Mouse (Mus musculus) neural tube, embryonic 15.5 days (tissue): ENCODE data around the gene Gm11009. TPM values are rescaled to one million over a fixed set of nuclear protein-coding genes. Genes with fewer than 3 reads are reported as not detected.
"Not testable (repeated sequence)": the region's sequence is repeated elsewhere in the genome, so short reads cannot be mapped to it uniquely, and the experiment has no call there.

Source experiments
- ATAC-seq: fragments of 200-750 bp; cut with Nextera tagmentation; 2 replicates; pipeline ENCODE4 v1.8.0; 2017; ENCODE audit warnings: mild to moderate bottlenecking, moderate TSS enrichment, moderate library complexity; ENCODE audit not compliant: low FRiP score
- H3K27ac ChIP-seq: fragments of 300-500 bp; sonication (generic); replicated peaks from 2 replicates; pipeline ENCODE4 v1.5.1; 2015; ENCODE audit warnings: mild to moderate bottlenecking, inconsistent platforms
- H3K27me3 ChIP-seq: fragments of 300-500 bp; sonication (generic); replicated peaks from 2 replicates; pipeline ENCODE4 v1.6.1; 2015; ENCODE audit warnings: inconsistent platforms
- H3K36me3 ChIP-seq: fragments of 300-500 bp; sonication (generic); 2 replicates; pipeline ENCODE4 v1.6.1; 2015; ENCODE audit warnings: inconsistent platforms
- H3K4me1 ChIP-seq: fragments of 300-500 bp; sonication (generic); 2 replicates; pipeline ENCODE4 v1.6.1; 2015; ENCODE audit warnings: inconsistent platforms
- H3K4me2 ChIP-seq: fragments of 300-500 bp; sonication (generic); 2 replicates; pipeline ENCODE4 v1.6.1; 2015; ENCODE audit warnings: inconsistent platforms, mild to moderate bottlenecking, moderate library complexity
- H3K4me3 ChIP-seq: fragments of 300-500 bp; sonication (generic); replicated peaks from 2 replicates; pipeline ENCODE4 v1.5.1; 2015; ENCODE audit warnings: mild to moderate bottlenecking, inconsistent platforms
- H3K9ac ChIP-seq: fragments of 300-500 bp; sonication (generic); replicated peaks from 2 replicates; pipeline ENCODE4 v1.6.1; 2015; ENCODE audit warnings: mild to moderate bottlenecking, inconsistent platforms
- H3K9me3 ChIP-seq: fragments of 300-500 bp; sonication (generic); replicated peaks from 2 replicates; pipeline ENCODE4 v1.6.1; 2016; ENCODE audit warnings: inconsistent platforms
- WGBS: fragments of 180-500 bp; shearing (Covaris S2); methylation state at CpG from one replicate; pipeline ENCODE4 v1.1.7; 2015; ENCODE audit warnings: mixed read lengths; 5-methylcytosine and 5-hydroxymethylcytosine counted together
- polyA plus RNA-seq: library from polyadenylated mRNA; unstranded; fragments of >200 nt; fragmentation: Nextera tagmentation; extraction: Ambion mirVana; gene quantifications from 2 replicates; pipeline ENCODE4 v1.2.1, GENCODE M21; 2015

The Gm11009 gene
- polyA plus RNA-seq: not detected in 2 replicates

- not testable (repeated sequence) for ATAC-seq, H3K9ac ChIP-seq, H3K36me3 ChIP-seq, H3K27me3 ChIP-seq, H3K9me3 ChIP-seq, H3K4me3 ChIP-seq, H3K4me2 ChIP-seq, H3K4me1 ChIP-seq, H3K27ac ChIP-seq
- no CpG with 5 or more reads among the region's 2 CpGs for WGBS
Observed at GRCm38 (mm10) chr2:176319394-176319793, at the start of gene Gm11009. Gene Gm11009 (minus strand): TSS chr2:176319494.

Other genes with a start within 250 kb of the Gm11009 start
- 0.54 and 0.65 TPM in 2 replicates for gene Gm2004, start 169.7 kb downstream of the Gm11009 start, polyA plus RNA-seq
- gene 2210418O10Rik, start 92.9 kb downstream of the Gm11009 start, polyA plus RNA-seq: 6.0 and 13.1 TPM in 2 replicates
- 11.3 and 11.7 TPM in 2 replicates for gene Gm14435, start 104.1 kb upstream of the Gm11009 start, polyA plus RNA-seq
- gene Gm14434, start 167.3 kb upstream of the Gm11009 start, polyA plus RNA-seq: 6.7 and 27.0 TPM in 2 replicates
- not detected in 2 replicates for gene Zfp967, start 201.6 kb upstream of the Gm11009 start, polyA plus RNA-seq